Mouse (Mus musculus): ENCODE results near the gene Ckap5. TPM values are rescaled to one million over a fixed set of nuclear protein-coding genes. Genes with fewer than 3 reads are reported as not detected.
A peak's percentile ranks its signal among the peaks of the same experiment; 100 is the strongest.

Gene Ckap5
- polyA plus RNA-seq, 1 experiment: 97.8 TPM

GRCm38 (mm10) chr2:91649553-91650359 is 123.2 kb downstream of the Ckap5 start, which contains the start of the genes Zfp408 and Arhgap1:
Zfp408 (minus strand) TSS chr2:91649791.
Arhgap1 (plus strand) TSS chr2:91649860.
- peak; percentile 97 for DNase-seq
- TF ChIP-seq CTCF (IDR thresholded peaks at IDR 0.05; ENCODE audit: borderline replicate concordance, insufficient read depth, low read depth, low read length): no peak
- TF ChIP-seq POLR2A (IDR thresholded peaks at IDR 0.05; ENCODE audit: borderline replicate concordance, insufficient read depth, low read length): peak; percentile 64; the same call in 1 of the 2 replicates
- Histone ChIP-seq H3K4me3 (replicated peaks; ENCODE audit: insufficient read depth, low read depth, low read length) (peak within 1 kb of the TSS; percentile 85), H3K4me1 (ENCODE audit: control insufficient read depth, insufficient read depth, low read length) (0 out of 2 replicates have a peak, but pooled peaks cover 5% of the 10 kb centered on the region), H3K27me3 (ENCODE audit: control insufficient read depth, insufficient read depth, low read length) (no peaks in the 10 kb centered on the region), H3K27ac (ENCODE audit: insufficient read depth, low read length) (peak within 1 kb of the TSS; percentile 88)
- WGBS: under 1% methylated on average over 44 of the region's 44 CpGs

- DNase-seq: no peak
- no peak for TF ChIP-seq POLR2A (IDR thresholded peaks at IDR 0.05; ENCODE audit: borderline replicate concordance, insufficient read depth, low read length)
- no peak for TF ChIP-seq CTCF (IDR thresholded peaks at IDR 0.05; ENCODE audit: borderline replicate concordance, insufficient read depth, low read depth, low read length)
- WGBS: 12% methylated on average over 16 of the region's 16 CpGs
These were observed 123.9 kb downstream of the Ckap5 start for GRCm38 (mm10) chr2:91650360-91650995.

GRCm38 (mm10) chr2:91651458-91652258 is 125.1 kb downstream of the Ckap5 start:
- TF ChIP-seq CTCF (IDR thresholded peaks at IDR 0.05; ENCODE audit: borderline replicate concordance, insufficient read depth, low read depth, low read length): no peak
- TF ChIP-seq POLR2A (IDR thresholded peaks at IDR 0.05; ENCODE audit: borderline replicate concordance, insufficient read depth, low read length): no peak
- Histone ChIP-seq H3K27ac (ENCODE audit: insufficient read depth, low read length) (no peak overlapping the region), H3K4me1 (ENCODE audit: control insufficient read depth, insufficient read depth, low read length) (0 out of 2 replicates have a peak, but pooled peaks cover 5% of the 10 kb centered on the region), H3K4me3 (replicated peaks; ENCODE audit: insufficient read depth, low read depth, low read length) (no peak overlapping the region), H3K27me3 (ENCODE audit: control insufficient read depth, insufficient read depth, low read length) (no peaks in the 10 kb centered on the region)
- no peak for DNase-seq
- 84% methylated on average over 14 of the region's 14 CpGs for WGBS

More at GRCm38 (mm10) chr2:91650360-91650995, 123.9 kb downstream of the Ckap5 start:
- Histone ChIP-seq H3K4me1 (ENCODE audit: control insufficient read depth, insufficient read depth, low read length) (0 out of 2 replicates have a peak, but pooled peaks cover 5% of the 10 kb centered on the region), H3K4me3 (replicated peaks; ENCODE audit: insufficient read depth, low read depth, low read length) (peak overlapping the region; percentile 85), H3K27ac (ENCODE audit: insufficient read depth, low read length) (0 out of 2 replicates have a peak overlapping the region, but pooled peaks have one; percentile 18), H3K27me3 (ENCODE audit: control insufficient read depth, insufficient read depth, low read length) (no peaks in the 10 kb centered on the region)

GRCm38 (mm10) chr2:91652863-91653262 is 126.3 kb downstream of the Ckap5 start:
- no peak for TF ChIP-seq POLR2A (IDR thresholded peaks at IDR 0.05; ENCODE audit: borderline replicate concordance, insufficient read depth, low read length)
- no peak for TF ChIP-seq CTCF (IDR thresholded peaks at IDR 0.05; ENCODE audit: borderline replicate concordance, insufficient read depth, low read depth, low read length)
- no peak for DNase-seq

GRCm38 (mm10) chr2:91655388-91655787 is 128.8 kb downstream of the Ckap5 start:
- H3K27me3 ChIP-seq (ENCODE audit: control insufficient read depth, insufficient read depth, low read length): no peaks in the 10 kb centered on the region
- H3K4me1 ChIP-seq (ENCODE audit: control insufficient read depth, insufficient read depth, low read length): 0 out of 2 replicates have a peak, but pooled peaks cover 5% of the 10 kb centered on the region
- TF ChIP-seq CTCF (IDR thresholded peaks at IDR 0.05; ENCODE audit: borderline replicate concordance, insufficient read depth, low read depth, low read length) (no peak), POLR2A (IDR thresholded peaks at IDR 0.05; ENCODE audit: borderline replicate concordance, insufficient read depth, low read length) (no peak)
- no peak overlapping the region for H3K27ac ChIP-seq (ENCODE audit: insufficient read depth, low read length)
- H3K4me3 ChIP-seq (replicated peaks; ENCODE audit: insufficient read depth, low read depth, low read length): no peak overlapping the region
- DNase-seq: no peak
- WGBS: 91% methylated on average over 5 of the region's 5 CpGs

More at GRCm38 (mm10) chr2:91652863-91653262, 126.3 kb downstream of the Ckap5 start:
- WGBS: 43% methylated on average over 6 of the region's 6 CpGs
- Histone ChIP-seq H3K27ac (ENCODE audit: insufficient read depth, low read length) (no peak overlapping the region), H3K4me3 (replicated peaks; ENCODE audit: insufficient read depth, low read depth, low read length) (no peak overlapping the region), H3K4me1 (ENCODE audit: control insufficient read depth, insufficient read depth, low read length) (0 out of 2 replicates have a peak, but pooled peaks cover 5% of the 10 kb centered on the region), H3K27me3 (ENCODE audit: control insufficient read depth, insufficient read depth, low read length) (no peaks in the 10 kb centered on the region)

- no peaks in the 10 kb centered on the region for H3K27me3 ChIP-seq (ENCODE audit: control insufficient read depth, insufficient read depth, low read length)
- 67% methylated on average over 6 of the region's 6 CpGs for WGBS
These were observed 129.3 kb downstream of the Ckap5 start for GRCm38 (mm10) chr2:91655827-91656226.

GRCm38 (mm10) chr2:91656774-91657173 is 130.2 kb downstream of the Ckap5 start:
- WGBS: 77% methylated on average over 8 of the region's 8 CpGs
- no peaks in the 10 kb centered on the region for H3K27me3 ChIP-seq (ENCODE audit: control insufficient read depth, insufficient read depth, low read length)
- no peak for DNase-seq
- no peak overlapping the region for H3K4me3 ChIP-seq (replicated peaks; ENCODE audit: insufficient read depth, low read depth, low read length)
- no peak overlapping the region for H3K27ac ChIP-seq (ENCODE audit: insufficient read depth, low read length)
- no peak for TF ChIP-seq CTCF (IDR thresholded peaks at IDR 0.05; ENCODE audit: borderline replicate concordance, insufficient read depth, low read depth, low read length)
- TF ChIP-seq POLR2A (IDR thresholded peaks at IDR 0.05; ENCODE audit: borderline replicate concordance, insufficient read depth, low read length): no peak
- 0 out of 2 replicates have a peak, but pooled peaks cover 5% of the 10 kb centered on the region for H3K4me1 ChIP-seq (ENCODE audit: control insufficient read depth, insufficient read depth, low read length)

More at GRCm38 (mm10) chr2:91655827-91656226, 129.3 kb downstream of the Ckap5 start:
- H3K4me3 ChIP-seq (replicated peaks; ENCODE audit: insufficient read depth, low read depth, low read length): no peak overlapping the region
- H3K27ac ChIP-seq (ENCODE audit: insufficient read depth, low read length): no peak overlapping the region
- H3K4me1 ChIP-seq (ENCODE audit: control insufficient read depth, insufficient read depth, low read length): 0 out of 2 replicates have a peak, but pooled peaks cover 5% of the 10 kb centered on the region
- DNase-seq: no peak
- TF ChIP-seq CTCF (IDR thresholded peaks at IDR 0.05; ENCODE audit: borderline replicate concordance, insufficient read depth, low read depth, low read length) (no peak), POLR2A (IDR thresholded peaks at IDR 0.05; ENCODE audit: borderline replicate concordance, insufficient read depth, low read length) (no peak)
